15 mouse cellular contexts compared by ENCODE assay signal in the genomic region with DNA sequence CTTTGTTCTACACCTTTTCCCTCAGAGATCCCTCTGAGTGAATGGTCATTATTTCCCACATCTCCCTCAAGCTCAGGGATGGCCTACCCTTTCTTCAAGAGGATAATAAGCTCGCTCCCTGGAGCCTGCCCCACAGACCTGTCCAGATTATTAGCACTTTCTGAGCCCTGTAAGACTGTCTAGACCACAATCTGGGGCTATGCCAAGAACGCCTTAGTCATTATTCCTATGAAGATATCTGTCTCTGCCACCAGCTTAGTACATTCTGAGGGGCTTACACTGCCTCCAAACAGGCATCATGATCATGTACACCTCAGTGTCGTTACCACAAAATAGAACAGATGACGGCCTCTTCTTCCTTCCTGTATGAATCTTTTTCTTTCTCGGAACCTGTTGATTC.
"Had no signal": no experiment of that assay in that cellular context is flagged by ENCODE, and none has a peak within 500 bp of the region (broad histone marks: within the 10 kb centered on the region; RNA-seq: fewer than 3 reads in every experiment).

No protein-coding gene starts in this region.

- H3K36me3 ChIP-seq: lung, embryonic 15.5 days; midbrain, embryonic 13.5 days; midbrain, embryonic 15.5 days; neural tube, embryonic 12.5 days had no signal

- H3K27ac ChIP-seq: lung, embryonic 15.5 days; midbrain, embryonic 13.5 days; midbrain, embryonic 15.5 days; neural tube, embryonic 12.5 days had no signal

- H3K27me3 ChIP-seq: lung, embryonic 15.5 days; midbrain, embryonic 13.5 days; midbrain, embryonic 15.5 days; neural tube, embryonic 12.5 days had no signal

- H3K4me3 ChIP-seq: lung, embryonic 15.5 days; midbrain, embryonic 13.5 days; midbrain, embryonic 15.5 days; neural tube, embryonic 12.5 days had no signal

- DNase-seq: lung, adult 2 months; lung, postnatal 14 days; lung, postnatal 4 days; right cerebral cortex, postnatal 25 days; right cerebral cortex, postnatal 4 days; spleen, adult 18-20 months; thymus, adult 18-20 months; thymus, postnatal 14 days; thymus, postnatal 36 days had no signal

- H3K9me3 ChIP-seq: lung, embryonic 15.5 days; midbrain, embryonic 13.5 days; midbrain, embryonic 15.5 days; neural tube, embryonic 12.5 days had no signal

- ATAC-seq: liver, postnatal 0 days; lung, postnatal 0 days; midbrain, embryonic 13.5 days; midbrain, embryonic 15.5 days had no signal

- H3K9ac ChIP-seq: liver, postnatal 0 days; lung, embryonic 15.5 days; midbrain, embryonic 13.5 days; midbrain, embryonic 15.5 days; neural tube, embryonic 12.5 days had no signal
